Mouse (Mus musculus) forebrain, embryonic 11.5 days (tissue): ENCODE results near the gene Olfr522. TPM values are rescaled to one million over a fixed set of nuclear protein-coding genes. Genes with fewer than 3 reads are reported as not detected.
"Not testable (repeated sequence)": the region's sequence is repeated elsewhere in the genome, so short reads cannot be mapped to it uniquely, and the experiment has no call there.

Source experiments
- ATAC-seq: fragments of 200-750 bp; cut with Nextera tagmentation; replicated peaks from 2 replicates; pipeline ENCODE4 v1.8.0; 2017; ENCODE audit warnings: moderate TSS enrichment; ENCODE audit not compliant: low FRiP score
- DNase-seq: peaks from one replicate; pipeline ENCODE4 v3.0.0-alpha.2; 2017; ENCODE audit warnings: low spot score
- H3K27ac ChIP-seq: fragments of 300-500 bp; sonication (generic); 2 replicates; pipeline ENCODE4 v1.5.1; 2014; ENCODE audit warnings: low read depth, low read length
- H3K27me3 ChIP-seq: fragments of 300-500 bp; sonication (generic); 2 replicates; pipeline ENCODE4 v1.6.1; 2014; ENCODE audit warnings: mild to moderate bottlenecking, low read length, mixed read lengths; ENCODE audit not compliant: control insufficient read depth, insufficient read depth
- H3K36me3 ChIP-seq: fragments of 300-500 bp; sonication (generic); 2 replicates; pipeline ENCODE4 v1.6.1; 2014; ENCODE audit warnings: mild to moderate bottlenecking, low read length, moderate library complexity, mixed read lengths; ENCODE audit not compliant: control insufficient read depth, insufficient read depth
- H3K4me1 ChIP-seq: fragments of 300-500 bp; sonication (generic); replicated peaks from 2 replicates; pipeline ENCODE4 v1.6.1; 2014; ENCODE audit warnings: low read length, mixed read lengths; ENCODE audit not compliant: control insufficient read depth, insufficient read depth
- H3K4me2 ChIP-seq: fragments of 300-500 bp; sonication (generic); 2 replicates; pipeline ENCODE4 v1.6.1; 2014; ENCODE audit warnings: low read depth, mild to moderate bottlenecking, low read length, moderate library complexity, mixed read lengths; ENCODE audit not compliant: severe bottlenecking
- H3K4me3 ChIP-seq: fragments of 300-500 bp; sonication (generic); 2 replicates; pipeline ENCODE4 v1.5.1; 2014; ENCODE audit warnings: low read depth, low read length
- H3K9ac ChIP-seq: fragments of 300-500 bp; sonication (generic); 2 replicates; pipeline ENCODE4 v1.6.1; 2014; ENCODE audit warnings: low read length
- H3K9me3 ChIP-seq: fragments of 300-500 bp; sonication (generic); 2 replicates; pipeline ENCODE4 v1.6.1; 2016; ENCODE audit warnings: low read length, mixed read lengths; ENCODE audit not compliant: control insufficient read depth
- WGBS: fragments of 180-500 bp; shearing (Covaris S2); extraction: QIAGEN DNeasy Blood & Tissue Kit; methylation state at CpG from one replicate; pipeline ENCODE4 v1.1.7; 2014; 5-methylcytosine and 5-hydroxymethylcytosine counted together
- polyA plus RNA-seq: library from polyadenylated mRNA; unstranded; fragments of >200 nt; fragmentation: Nextera tagmentation; extraction: Ambion mirVana; gene quantifications from 2 replicates; pipeline ENCODE4 v1.2.1, GENCODE M21; 2014

The Olfr522 gene
- polyA plus RNA-seq, 1 experiment from 2014 or later = not detected

DNA sequence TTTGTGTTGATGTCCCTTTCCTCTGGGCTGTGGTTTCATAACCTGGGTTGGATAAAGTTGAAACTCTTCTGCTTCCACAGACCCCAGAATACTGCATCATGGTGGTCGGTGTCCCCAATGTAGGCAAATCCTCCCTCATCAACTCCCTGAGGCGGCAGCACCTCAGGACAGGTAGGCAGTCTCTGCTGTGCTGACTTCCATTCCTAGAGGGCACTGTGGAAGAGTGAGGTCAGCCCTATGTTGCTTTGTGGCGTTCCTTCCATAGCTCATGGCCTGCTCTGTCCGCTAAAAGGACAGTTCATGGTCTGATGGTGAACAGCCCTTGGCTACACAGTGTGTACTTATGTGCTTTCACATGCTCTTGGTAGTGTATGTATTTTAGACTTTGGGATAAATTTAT, 20.0 kb downstream of the Olfr522 start:
- ATAC-seq (no peak), DNase-seq (no peak)
- Histone ChIP-seq H3K27me3 (no peaks in the 10 kb centered on the region), H3K4me2 (no peak overlapping the region), H3K27ac (no peak overlapping the region), H3K9me3 (no peaks in the 10 kb centered on the region), H3K36me3 (no peaks in the 10 kb centered on the region), H3K4me3 (no peak overlapping the region), H3K4me1 (no peaks in the 10 kb centered on the region), H3K9ac (no peak overlapping the region)
- WGBS = 88% methylated on average over 4 of the region's 4 CpGs

DNA sequence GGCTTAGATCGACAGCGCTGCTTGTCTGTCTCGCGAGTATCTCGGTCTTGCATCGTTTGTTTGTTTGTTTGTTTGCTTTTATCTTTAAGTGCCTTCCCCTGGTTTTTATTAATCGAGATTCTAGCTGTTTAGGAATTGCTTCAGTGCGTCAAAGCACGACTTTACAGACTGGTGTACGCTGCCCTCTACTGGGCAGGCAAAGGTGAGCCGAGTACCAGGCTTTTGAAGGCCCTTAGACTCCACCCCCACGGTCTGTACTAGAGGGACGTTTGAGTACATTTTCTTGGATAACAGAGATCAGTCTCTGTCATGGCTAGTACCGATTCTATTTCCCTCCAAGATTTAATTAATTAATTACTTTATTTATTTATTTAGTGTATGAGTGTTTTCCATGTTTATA, 23.2 kb downstream of the Olfr522 start:
- 8% methylated on average over 14 of the region's 14 CpGs for WGBS

DNA sequence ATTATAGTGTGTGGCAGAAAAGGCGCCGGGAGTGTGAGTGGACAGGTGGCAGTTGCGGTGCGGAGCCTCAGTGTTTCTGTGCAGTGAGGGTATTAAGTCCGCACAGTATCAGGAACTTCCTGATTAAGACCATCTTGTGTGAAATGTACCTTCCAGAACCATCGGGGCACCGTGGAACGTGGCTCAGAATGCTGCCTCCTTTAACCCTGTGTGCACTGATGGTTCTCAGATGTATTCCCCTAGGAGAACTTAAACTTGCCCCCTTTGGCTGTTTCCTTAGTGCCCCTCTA, 26.6 kb downstream of the Olfr522 start:
- Histone ChIP-seq H3K4me2 (peak overlapping the region; percentile 85), H3K27me3 (no peaks in the 10 kb centered on the region), H3K9me3 (no peaks in the 10 kb centered on the region), H3K4me3 (peak overlapping the region; percentile 72), H3K36me3 (no peaks in the 10 kb centered on the region), H3K9ac (peak overlapping the region; percentile 96), H3K4me1 (0 out of 2 replicates have a peak, but pooled peaks cover 2% of the 10 kb centered on the region), H3K27ac (no peak overlapping the region)
- WGBS = 1% methylated on average over 8 of the region's 8 CpGs
- no peak for ATAC-seq
- no peak for DNase-seq

More for the DNA sequence above, 23.2 kb downstream of the Olfr522 start:
- DNase-seq (peak; percentile 68), ATAC-seq (0 out of 2 replicates have a peak, but pooled peaks have one; percentile 22)
- Histone ChIP-seq H3K36me3 (no peaks in the 10 kb centered on the region), H3K9me3 (no peaks in the 10 kb centered on the region), H3K27me3 (no peaks in the 10 kb centered on the region), H3K4me2 (no peak overlapping the region), H3K4me3 (no peak overlapping the region), H3K4me1 (0 out of 2 replicates have a peak, but pooled peaks cover 2% of the 10 kb centered on the region), H3K9ac (no peak overlapping the region), H3K27ac (no peak overlapping the region)

- H3K4me1 ChIP-seq = 0 out of 2 replicates have a peak, but pooled peaks cover 2% of the 10 kb centered on the region
- DNase-seq (peak; percentile 98), ATAC-seq (peak; percentile 98)
- H3K4me2 ChIP-seq = peak within 1 kb of the TSS; percentile 85
- H3K27me3 ChIP-seq = no peaks in the 10 kb centered on the region
- peak within 1 kb of the TSS; percentile 72 for H3K4me3 ChIP-seq
- peak within 1 kb of the TSS; percentile 96 for H3K9ac ChIP-seq
- no peaks in the 10 kb centered on the region for H3K9me3 ChIP-seq
- H3K36me3 ChIP-seq = no peaks in the 10 kb centered on the region
- 2% methylated on average over 39 of the region's 39 CpGs for WGBS
- H3K27ac ChIP-seq = peak within 1 kb of the TSS; percentile 46; the same call in 1 of the 2 replicates
Observed at GRCm38 (mm10) chr7:140137135-140138020, 27.2 kb downstream of the Olfr522 start, which contains the start of gene Mtg1. Gene Mtg1 (plus strand): TSS chr7:140137564.

GRCm38 (mm10) chr7:140135106-140135770, 29.3 kb downstream of the Olfr522 start:
- H3K27ac ChIP-seq = no peak overlapping the region
- no peak overlapping the region for H3K4me2 ChIP-seq
- no peak overlapping the region for H3K9ac ChIP-seq
- 0 out of 2 replicates have a peak, but pooled peaks cover 2% of the 10 kb centered on the region for H3K4me1 ChIP-seq
- WGBS = 93% methylated on average over 5 of the region's 5 CpGs
- no peaks in the 10 kb centered on the region for H3K27me3 ChIP-seq
- H3K36me3 ChIP-seq = no peaks in the 10 kb centered on the region
- H3K4me3 ChIP-seq = no peak overlapping the region
- H3K9me3 ChIP-seq = no peaks in the 10 kb centered on the region
- no peak for ATAC-seq
- DNase-seq = no peak

GRCm38 (mm10) chr7:140134033-140134432, 30.5 kb downstream of the Olfr522 start:
- ATAC-seq, DNase-seq, H3K4me3 ChIP-seq, H3K9me3 ChIP-seq, H3K27ac ChIP-seq, H3K9ac ChIP-seq, H3K27me3 ChIP-seq, H3K36me3 ChIP-seq, H3K4me2 ChIP-seq, H3K4me1 ChIP-seq: not testable (repeated sequence)
- WGBS = 91% methylated on average over 5 of the region's 7 CpGs

GRCm38 (mm10) chr7:140132184-140132583, 32.4 kb downstream of the Olfr522 start:
- not testable (repeated sequence) for H3K27ac ChIP-seq, H3K4me1 ChIP-seq, H3K4me2 ChIP-seq, H3K9ac ChIP-seq, H3K4me3 ChIP-seq, ATAC-seq, H3K36me3 ChIP-seq, DNase-seq, H3K9me3 ChIP-seq, H3K27me3 ChIP-seq
- 93% methylated on average over 7 of the region's 7 CpGs for WGBS

- DNase-seq (no peak), ATAC-seq (no peak)
- Histone ChIP-seq H3K27me3 (no peaks in the 10 kb centered on the region), H3K36me3 (no peaks in the 10 kb centered on the region), H3K9me3 (no peaks in the 10 kb centered on the region), H3K27ac (no peak overlapping the region), H3K9ac (no peak overlapping the region), H3K4me2 (no peak overlapping the region), H3K4me1 (peaks cover 3% of the 10 kb centered on the region; the same call in 1 of the 2 replicates), H3K4me3 (no peak overlapping the region)
- WGBS = 85% methylated on average over 2 of the region's 2 CpGs
Observed at GRCm38 (mm10) chr7:140127911-140128310, 36.7 kb downstream of the Olfr522 start.
